Mouse (Mus musculus): ENCODE measurements at regions not wholly inside any gene's neighbourhood (a gene's known extent, or its start where the extent isn't known, plus 50 kb on each side); places are given as distances from the start of the nearest gene placed in this dataset.
"Not testable (repeated sequence)": the region's sequence is repeated elsewhere in the genome, so short reads cannot be mapped to it uniquely, and the experiment has no call there.

DNA sequence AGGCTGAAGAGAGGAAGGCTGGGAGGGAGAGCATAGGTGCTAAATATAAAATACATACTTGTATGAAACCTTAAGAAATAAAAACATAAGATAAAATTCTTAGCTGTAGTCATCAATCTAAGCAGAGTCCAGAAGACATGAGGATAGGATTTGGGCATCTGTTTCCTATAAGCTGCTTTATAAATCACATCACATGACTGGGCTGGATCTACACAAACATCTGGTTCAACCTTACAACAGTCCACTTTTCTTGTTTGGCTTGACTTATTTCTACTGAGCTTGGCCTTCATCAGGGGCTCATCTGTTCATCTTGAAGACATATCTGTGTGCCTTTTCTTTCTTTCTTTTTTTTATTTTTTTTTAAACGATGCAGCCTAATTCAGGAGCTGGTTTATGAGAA lies 338.9 kb upstream of the Nrsn1 start:
- DNase-seq (ENCODE audit: extremely low read depth, low read depth, low spot score), result no peak

DNA sequence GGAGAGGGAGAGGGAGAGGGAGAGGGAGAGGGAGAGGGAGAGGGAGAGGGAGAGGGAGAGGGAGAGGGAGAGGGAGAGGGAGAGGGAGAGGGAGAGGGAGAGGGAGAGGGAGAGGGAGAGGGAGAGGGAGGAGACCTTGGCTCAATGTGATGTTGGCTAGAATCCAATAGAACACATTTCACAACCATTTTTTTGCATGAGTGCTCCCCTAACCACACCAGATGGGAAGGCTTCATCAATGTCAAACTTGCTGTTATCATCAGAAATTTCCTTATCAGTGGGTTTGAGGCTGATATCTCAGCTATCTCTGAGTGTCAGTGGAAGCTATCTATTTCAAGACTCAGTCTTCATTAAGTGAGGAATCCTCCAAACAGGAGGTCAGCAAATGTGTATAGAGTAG lies 331.0 kb upstream of the Nrsn1 start:
- DNase-seq (ENCODE audit: extremely low read depth, low read depth, low spot score), result not testable (repeated sequence)

DNA sequence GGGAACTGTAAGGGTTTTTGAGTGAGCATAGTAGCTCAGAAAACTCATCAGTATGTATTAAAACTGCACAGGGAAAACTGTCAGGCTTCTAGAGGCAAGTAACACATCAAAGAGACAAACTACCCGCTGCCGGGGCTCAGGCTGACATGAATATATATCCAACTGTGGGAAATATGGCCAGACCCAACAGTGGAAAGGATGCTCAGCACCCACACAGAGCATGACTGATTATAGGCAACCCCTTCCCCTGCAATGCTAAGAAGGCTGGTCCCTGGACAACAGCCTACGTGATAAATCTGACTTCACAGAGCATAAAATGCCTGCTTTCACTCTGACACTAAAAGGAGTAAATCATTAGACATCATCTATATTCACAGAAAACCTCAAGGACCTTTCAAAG lies 324.3 kb upstream of the Nrsn1 start:
- no peak for DNase-seq (ENCODE audit: extremely low read depth, low read depth, low spot score)

DNA sequence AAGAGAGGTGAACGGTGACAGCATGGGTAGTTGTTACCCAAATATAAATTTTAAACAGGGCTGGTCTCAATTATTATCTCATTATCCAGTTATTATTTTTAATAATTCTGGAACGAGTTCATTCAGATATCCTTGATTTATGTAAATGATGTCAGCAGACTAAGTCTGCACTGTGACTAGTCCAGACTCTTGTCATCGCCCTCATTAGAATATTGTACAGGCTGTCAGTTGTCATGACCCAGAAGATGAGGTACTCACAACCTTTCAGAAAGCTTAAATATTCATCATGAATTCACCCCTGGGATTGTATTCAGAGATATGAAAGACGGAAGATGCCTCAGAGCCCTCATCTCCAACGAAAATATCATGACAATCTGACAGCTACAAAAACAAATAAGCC lies 300.3 kb upstream of the Nrsn1 start:
- DNase-seq (ENCODE audit: extremely low read depth, low read depth, low spot score), result no peak

DNA sequence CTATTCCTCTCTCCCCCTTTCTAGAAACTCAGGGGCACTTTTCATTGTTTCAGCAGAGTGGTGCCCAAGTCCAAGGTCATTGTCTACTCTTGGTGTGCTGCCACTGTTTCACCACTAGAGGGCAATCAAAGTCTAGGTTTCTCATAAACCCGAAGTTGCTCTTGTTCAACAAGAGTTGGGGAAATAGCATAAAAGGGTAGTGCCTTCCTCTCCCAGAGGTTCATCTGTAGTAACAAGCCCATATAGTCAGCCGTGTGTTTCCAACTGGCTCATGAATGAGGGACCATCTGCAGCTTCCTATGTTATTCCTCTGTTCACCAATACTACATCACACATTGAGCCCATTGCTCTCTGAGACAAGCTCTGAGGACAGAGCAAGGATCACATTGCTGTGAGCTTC lies 292.4 kb upstream of the Nrsn1 start:
- DNase-seq (ENCODE audit: extremely low read depth, low read depth, low spot score), result no peak

DNA sequence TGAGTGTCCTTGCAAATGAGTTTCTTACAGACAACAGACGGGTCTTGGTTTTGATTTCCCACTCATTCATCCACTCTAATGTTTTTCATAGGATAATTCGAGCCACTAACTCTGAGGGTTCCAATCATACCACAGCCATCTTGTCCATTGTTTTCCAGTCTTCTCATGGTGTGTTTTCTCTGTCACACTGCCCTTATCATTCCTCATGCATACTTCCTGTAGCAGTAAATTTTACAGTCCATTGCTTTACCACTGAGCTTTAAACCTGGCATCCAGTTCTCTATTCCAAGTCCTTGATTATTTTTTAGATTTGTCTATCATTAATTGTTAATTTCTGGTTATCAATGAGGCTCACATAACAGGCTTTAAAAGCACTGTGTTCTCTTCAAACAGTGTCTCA lies 290.0 kb upstream of the Nrsn1 start:
- DNase-seq (ENCODE audit: extremely low read depth, low read depth, low spot score), result no peak

DNA sequence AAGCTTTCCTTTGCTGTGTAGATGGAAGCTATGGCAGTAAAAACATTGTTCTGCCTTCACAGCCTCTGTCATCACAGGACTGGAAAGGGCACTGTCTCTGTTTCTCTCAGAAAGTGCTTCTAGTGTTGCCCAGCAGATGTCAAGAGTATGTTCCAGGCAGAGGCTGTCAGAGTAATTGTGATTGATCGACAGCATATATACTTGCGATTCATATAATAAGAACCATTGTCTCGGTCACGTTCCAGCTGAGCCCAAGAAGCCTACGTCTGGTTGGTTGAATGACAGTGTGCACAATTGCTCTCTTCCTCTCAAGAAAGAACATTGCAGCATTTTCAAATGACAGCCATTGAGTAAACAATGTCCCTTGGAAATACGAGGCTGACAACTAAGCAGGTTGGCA lies 284.7 kb upstream of the Nrsn1 start:
- no peak for DNase-seq (ENCODE audit: extremely low read depth, low read depth, low spot score)

DNA sequence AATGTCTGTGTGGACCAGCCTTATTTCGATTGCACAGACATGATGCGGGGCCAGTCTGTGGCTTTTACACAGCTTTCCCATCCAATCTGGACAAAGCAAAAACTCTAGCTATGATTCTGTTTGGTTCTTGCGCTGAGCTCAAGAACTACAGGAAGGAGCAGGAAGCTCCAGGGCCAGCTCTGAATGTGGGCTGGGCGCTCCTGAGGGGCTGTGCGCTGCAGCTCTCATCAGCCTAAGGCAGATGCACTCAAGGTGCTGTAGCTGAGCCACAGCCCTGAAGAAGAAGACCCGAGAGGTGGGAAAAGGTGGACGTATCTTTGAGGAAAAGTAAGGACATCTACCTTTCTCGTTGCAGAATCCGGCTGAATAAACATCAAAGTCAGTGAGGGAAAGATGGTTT lies 278.2 kb upstream of the Nrsn1 start:
- no peak for DNase-seq (ENCODE audit: extremely low read depth, low read depth, low spot score)

DNA sequence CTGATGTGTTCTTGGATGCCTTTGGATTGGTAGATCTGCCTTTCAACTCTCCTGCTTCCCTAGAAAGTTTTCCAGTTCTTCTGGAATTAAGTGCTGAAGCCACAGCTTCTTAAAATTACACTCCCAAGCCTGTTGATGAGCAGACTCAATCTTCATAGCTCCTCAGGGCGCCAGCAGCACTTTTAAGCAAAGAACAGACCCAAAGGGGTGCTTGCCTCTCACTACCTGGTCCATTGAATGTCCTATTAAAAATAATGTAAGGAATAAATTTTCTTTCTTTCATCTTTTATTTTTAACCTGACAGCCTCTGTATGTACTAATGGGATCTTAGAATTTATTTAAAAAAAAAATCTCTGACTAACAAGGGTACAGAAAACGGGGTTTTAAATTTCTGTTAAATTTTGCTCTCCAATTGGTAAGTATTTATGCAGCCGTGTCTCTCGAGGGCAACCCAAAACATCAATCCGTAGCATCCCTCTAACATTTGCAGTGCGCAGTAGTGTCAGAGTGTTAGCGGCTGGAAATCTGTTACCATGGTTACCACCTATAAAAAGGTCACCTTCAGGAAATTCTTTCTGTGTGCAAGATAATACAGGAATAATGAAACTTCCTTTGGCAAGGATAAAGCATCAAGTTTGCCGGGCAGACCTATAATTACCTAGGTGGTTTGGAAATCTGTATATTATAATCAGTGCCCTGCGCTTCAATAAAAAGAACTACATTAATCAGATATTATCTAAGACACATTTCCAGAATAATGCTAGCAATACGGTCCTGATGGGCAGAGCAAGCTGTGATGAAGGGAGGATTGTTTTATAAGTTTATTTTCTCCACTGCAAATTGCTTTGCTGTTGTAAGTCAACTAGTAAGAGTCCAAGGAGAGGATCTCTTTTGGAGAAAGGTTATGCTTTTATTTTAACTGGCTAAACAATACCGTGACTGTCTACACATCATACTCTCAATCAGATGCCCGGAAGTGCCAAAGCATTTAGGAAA lies 277.1 kb upstream of the Nrsn1 start:
- DNase-seq (ENCODE audit: extremely low read depth, low read depth, low spot score), result no peak

DNA sequence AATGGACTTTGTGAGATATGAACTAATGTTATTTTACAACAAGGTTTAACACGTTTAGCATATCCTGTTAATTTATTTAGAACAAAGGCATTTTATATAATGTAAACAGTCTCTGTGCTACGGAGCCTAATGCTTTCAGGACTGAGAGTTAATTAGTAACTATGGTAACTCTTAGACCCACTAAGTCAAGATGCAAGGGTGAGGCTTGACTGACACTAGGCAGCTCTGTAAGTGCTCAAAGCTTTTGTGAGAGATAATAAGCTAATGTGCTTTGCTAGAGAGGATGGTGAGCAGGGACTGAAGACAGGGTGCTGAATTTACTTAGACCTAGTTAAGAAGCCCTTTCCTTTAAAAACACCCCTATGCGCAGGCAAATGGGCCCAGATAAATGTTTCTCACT lies 253.8 kb upstream of the Nrsn1 start:
- no peak for DNase-seq (ENCODE audit: extremely low read depth, low read depth, low spot score)

DNA sequence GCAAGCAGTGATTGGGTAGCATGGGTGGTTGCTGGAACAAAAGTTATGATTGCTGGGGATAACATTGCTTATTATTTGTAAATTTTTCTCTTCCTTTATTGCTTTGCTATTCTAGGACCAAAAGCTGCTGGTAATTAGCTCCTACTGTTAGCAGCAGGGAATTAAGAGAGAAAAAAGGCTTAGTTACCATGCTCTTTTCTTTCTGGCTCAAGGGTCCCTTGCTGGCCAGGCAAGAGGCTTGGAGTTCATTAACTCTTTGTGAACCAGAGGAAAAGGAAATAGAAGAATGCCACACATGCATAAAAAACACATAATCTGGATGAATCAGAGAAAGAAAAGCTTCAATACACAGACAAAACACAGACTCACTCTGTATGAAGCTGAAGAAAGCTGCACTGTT lies 237.1 kb upstream of the Nrsn1 start:
- no peak for DNase-seq (ENCODE audit: extremely low read depth, low read depth, low spot score)

DNA sequence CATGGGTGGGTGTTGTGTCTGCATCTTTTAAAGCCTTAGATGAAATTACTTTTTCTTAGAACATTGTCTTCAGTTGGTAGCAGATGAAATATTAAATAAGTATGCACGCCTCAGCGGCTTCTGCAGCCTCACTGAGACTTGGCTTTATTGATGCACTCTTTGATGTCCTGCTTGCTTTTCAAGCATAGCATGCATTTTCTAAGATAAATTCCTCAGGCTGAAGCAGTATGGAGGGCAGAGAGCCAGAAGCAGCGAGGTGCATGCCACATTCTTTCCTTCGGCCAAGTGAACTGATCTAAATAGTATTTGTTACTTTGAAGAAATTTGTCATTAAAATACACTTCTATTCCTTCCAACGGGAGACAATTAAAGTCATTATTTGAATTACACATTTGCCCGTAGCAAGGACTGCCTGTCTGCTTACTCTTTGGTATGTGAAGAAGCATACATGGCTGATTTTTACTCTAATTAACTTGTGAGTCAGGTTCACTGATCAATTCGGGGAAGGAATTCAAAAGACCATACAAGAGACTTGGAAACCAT lies 224.3 kb upstream of the Nrsn1 start:
- no peak for DNase-seq (ENCODE audit: extremely low read depth, low read depth, low spot score)

DNA sequence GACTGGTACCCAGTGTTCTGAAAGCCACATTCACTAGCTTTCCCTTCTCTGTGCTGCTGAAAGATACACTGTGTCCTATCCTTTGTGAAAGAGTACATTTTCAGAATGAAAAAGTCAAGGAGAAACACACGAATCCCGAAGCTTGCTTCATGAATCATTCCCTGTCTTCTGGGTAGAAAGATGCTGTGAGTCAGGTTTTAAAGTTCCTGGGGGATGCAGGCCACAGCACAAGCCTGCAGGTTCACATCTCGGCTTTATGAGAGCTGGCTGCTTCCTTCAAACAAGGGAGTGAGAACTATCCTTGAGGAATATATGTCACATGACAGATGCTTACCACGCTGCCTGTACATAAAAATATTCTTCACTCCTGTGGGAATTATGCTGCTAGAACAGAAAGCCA lies 219.7 kb upstream of the Nrsn1 start:
- DNase-seq (ENCODE audit: extremely low read depth, low read depth, low spot score), result no peak

DNA sequence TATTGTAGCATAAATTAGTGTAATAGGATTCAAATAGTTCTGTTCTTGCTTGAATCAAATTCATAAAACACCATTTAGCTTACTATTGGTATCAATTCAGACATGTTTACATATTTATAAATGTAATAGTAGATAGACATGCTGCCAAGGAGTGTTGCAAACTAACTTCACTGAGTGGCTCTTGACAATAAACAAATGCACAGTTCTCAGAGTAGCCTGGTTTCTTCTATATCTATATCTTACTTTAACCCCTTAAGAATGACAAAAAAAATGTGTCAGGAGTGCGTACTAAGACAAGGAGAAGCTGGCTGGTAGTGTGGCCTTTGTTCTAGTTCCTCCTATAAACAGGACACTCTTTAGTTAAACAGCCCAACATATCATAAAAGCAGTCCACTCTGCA lies 213.0 kb upstream of the Nrsn1 start:
- DNase-seq (ENCODE audit: extremely low read depth, low read depth, low spot score), result no peak

DNA sequence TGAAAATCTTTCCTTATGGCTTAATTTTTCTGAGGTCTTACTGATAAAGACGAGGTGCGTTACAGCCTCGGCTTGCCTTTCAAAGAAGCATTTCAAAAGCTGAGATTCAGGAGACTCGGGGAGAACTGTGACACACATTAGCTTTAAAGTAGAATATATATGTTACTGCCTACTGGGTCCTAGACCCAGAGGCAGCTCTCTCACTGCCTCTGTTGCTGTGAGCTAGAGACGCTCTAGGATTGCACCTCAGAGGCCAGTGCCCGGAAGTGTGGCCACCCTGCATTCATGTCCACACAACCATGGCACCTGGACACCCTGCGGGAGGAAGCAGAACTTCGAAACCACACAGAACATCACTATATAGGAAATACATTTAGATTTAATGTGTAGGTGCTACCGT lies 181.6 kb upstream of the Nrsn1 start:
- no peak for DNase-seq (ENCODE audit: extremely low read depth, low read depth, low spot score)

DNA sequence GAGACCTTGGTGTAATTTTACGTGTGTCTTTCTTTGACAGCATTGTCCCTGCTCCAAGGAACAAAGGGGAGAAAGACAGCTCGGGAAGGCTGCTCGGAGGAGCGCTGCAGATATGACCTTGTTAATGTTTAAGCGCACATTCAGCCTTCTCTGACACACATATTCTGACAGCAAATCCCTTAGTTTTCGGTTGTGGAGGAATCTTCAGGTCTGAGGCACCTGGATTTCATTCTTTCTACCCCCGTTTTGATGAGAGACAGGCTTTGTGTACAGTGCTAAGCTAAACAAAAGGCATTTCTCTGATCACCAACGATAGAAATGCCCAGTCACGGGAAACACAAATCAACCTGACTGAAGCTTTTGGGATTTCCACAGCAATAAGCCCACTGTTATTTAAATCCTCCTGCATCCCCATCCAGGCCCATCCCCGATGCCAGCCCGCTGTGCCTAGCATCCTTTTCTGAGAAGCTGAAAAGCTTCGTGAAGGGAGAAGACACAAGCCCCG lies 181.1 kb upstream of the Nrsn1 start:
- no peak for DNase-seq (ENCODE audit: extremely low read depth, low read depth, low spot score)

DNA sequence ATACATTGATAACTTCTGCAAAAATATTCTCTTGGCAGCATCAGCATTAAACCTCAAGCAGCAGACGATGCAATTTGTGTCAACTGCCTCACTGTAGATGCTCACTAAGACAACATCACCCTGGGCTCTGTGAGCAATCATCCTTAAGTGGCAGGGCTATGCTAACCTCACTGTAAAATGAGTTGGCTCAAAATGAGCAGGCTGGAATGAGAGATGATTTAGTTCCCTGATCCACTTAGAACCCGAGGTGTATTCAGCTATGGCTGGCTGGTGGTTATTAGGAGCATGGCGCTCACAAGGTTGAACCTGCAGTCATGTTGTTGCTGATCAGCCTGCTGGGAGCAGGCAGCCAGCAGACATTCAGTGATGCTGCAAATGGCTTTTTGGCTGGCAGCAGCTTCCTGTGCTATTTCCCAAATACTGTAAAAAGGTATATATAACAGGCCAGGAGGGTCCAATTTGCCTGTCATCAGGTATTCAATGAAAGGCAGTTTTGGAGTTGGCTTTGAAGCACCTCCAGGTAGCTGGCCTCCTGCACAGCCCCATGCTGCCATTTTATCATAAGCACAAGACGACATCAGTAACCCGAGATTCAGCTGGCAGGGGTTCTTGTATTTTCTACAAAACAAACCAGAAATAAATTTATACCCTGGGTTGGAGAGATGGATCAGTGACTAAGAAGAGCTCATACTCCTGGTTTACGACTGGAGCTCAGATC lies 159.6 kb upstream of the Nrsn1 start:
- DNase-seq (ENCODE audit: extremely low read depth, low read depth, low spot score), result no peak

DNA sequence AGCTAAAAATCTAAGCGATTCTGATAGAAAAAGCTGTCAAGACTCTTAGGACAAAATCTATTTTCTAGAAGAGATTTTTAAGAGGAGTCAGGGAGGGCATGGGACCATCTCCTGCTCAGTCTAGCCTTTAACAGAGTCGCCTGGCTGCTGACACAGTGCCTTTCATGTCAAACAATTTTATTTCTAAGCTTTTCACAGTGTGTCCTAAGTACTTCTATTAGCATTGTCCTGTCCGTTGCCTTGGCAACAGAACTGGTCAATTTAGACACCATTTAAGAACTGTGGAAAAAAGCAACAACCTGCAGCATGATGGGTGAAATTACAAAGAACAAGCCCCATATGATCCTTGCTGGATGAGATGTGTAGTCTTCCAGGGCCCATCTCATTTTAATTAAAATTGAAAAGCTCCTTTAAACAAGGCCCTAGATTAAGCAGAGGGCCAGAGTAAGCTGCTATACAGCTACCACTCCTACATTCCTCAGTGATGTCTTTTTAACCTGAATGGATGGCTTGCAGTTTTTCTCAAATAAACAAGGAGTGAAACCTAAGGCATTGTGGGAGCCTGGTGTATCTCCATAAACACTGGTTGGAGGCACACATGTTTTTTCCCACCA lies 133.0 kb upstream of the Nrsn1 start:
- no peak for DNase-seq (ENCODE audit: extremely low read depth, low read depth, low spot score)

DNA sequence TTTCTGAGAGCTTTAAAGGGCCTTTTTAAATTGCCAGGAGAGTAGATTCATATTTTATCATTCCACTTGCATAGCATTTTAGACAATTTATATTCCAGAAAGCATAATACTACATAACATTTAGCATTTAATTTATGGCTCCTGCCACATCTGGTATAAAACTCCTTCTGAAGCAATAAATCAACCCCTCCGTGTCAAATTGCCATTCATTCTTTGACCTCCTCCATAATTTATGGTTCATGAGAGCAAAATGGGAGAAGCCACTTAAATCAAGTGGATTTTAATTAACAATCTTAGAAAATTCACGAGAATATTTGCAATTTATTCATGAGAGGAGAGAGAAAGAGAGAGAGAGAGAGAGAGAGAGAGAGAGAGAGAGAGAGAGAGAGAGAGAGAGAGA lies 132.4 kb upstream of the Nrsn1 start:
- no peak for DNase-seq (ENCODE audit: extremely low read depth, low read depth, low spot score)

DNA sequence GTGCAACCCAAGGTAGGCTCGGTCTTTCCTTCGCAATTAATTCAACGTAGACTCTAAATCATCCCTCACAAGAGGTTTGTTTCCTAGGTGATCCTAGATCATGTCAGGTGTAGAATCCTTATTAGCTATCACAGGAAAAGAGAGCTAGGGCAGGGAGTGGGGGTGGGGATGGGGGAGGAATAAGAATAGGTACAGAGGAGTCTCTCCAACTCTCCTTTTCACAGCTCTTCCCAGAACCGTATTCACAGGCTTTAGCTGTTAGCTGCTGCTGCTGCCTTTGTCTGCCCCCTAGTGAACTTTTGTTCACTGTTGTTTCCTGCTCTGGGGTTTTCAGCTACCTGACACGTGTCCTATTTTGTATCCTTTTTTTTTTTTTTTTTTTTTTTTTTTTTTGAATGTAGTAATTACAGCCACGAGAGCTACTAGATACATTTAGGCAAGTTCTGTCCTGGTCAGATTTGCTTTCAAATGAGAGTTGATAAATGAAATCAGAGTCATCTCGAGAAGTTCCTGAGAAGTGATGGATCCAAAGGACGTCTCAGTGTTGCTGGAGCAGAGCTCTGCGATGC lies 131.7 kb upstream of the Nrsn1 start:
- DNase-seq (ENCODE audit: extremely low read depth, low read depth, low spot score), result no peak

DNA sequence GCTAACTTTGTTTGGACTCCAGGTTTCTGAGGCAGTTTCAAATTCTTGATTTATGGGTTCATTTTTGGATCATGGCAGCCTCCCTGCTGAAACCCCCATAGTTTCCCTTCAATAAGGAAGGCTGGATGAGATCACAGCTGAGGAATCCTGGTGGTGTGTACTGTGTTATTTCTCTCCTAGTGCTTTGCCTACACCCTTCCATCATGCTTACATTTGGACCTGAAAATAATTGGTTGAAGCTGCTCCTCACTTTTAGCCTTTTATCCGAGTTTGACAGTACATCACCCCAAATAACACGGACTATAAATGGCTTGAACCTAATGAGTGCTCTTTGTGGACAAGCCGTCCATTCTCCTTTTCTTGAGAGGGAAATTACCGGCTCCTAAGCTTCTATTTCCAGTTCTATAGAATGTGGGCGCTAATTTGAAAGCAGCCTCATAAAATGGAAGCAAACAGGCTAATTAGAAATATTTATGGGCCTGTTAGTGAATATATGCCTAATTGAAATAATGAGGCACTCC lies 122.5 kb upstream of the Nrsn1 start:
- no peak for DNase-seq (ENCODE audit: extremely low read depth, low read depth, low spot score)

Measured in fat pad, adult 2 months (tissue).